In genomic region chr10:96090388-96090787, GRCm38 (mm10) we compare ENCODE assay signal across 25 mouse cellular contexts. TPM values are rescaled to one million over a fixed set of nuclear protein-coding genes. Genes with fewer than 3 reads are reported as not detected.
A peak's percentile ranks its signal among the peaks of the same experiment; 100 is the strongest.
DNase-seq lines count a peak whose midpoint lies in the region.
"Had no signal": no experiment of that assay in that cellular context is flagged by ENCODE, and none has a peak within 500 bp of the region (broad histone marks: within the 10 kb centered on the region; RNA-seq: fewer than 3 reads in every experiment).

No protein-coding gene starts in this region.

- DNase-seq in heart, adult 11 months: peak; percentile 37
- DNase-seq in heart, postnatal 36 days: no peak
- peak; percentile 23 for DNase-seq in retina, postnatal 1 day
- DNase-seq in retina, embryonic 14.5 days (ENCODE audit: low spot score): no peak
- peak; percentile 82 for DNase-seq in cerebellum, adult 9-10 months
- DNase-seq in cerebellum, postnatal 36 days: peak; percentile 81 to 82
- no peak for DNase-seq in right cerebral cortex, postnatal 10 days (ENCODE audit: low spot score in 2 of 2)
- DNase-seq in right cerebral cortex, postnatal 4 days: no peak
- DNase-seq: adrenal gland, postnatal 10 days; gastrocnemius, adult 2 months; gastrocnemius, postnatal 36 days; heart, adult 2 months; heart, postnatal 10 days; kidney, adult 9 months; kidney, postnatal 10 days; layer of hippocampus, postnatal 36 days; liver; lung, adult 2 months; lung, postnatal 10 days; midbrain, embryonic 14.5 days; thymus, adult 18-20 months; thymus, postnatal 25 days had no signal

- intact Hi-C loops in heart, postnatal 36 days (cut with DNase I): no loop called here

RNA-seq across cellular contexts. Expression of gene Gm5426, which starts 46.0 kb away (rescaled TPM):
- total RNA-seq in heart, postnatal 36 days (2021): not detected
- total RNA-seq: adrenal gland, postnatal 10 days; CH12.LX; ES-E14; gastrocnemius, adult 2 months; gastrocnemius, postnatal 36 days; heart, adult 2 months; heart, postnatal 10 days; layer of hippocampus, postnatal 36 days; neutrophil, adult 5-6 weeks had no signal

Comparison
In these comparisons a context has a peak if more than half of its experiments do, and no peak if none do; other contexts are left out.
1. DNase-seq: peak in heart, adult 11 months (single experiment), retina, postnatal 1 day (single experiment), cerebellum, adult 9-10 months (single experiment) and cerebellum, postnatal 36 days (2 of 2); none in heart, postnatal 36 days (0 of 2), retina, embryonic 14.5 days (single experiment), right cerebral cortex, postnatal 10 days (0 of 2) and right cerebral cortex, postnatal 4 days (single experiment).